Mouse (Mus musculus): Measurements from ENCODE around the gene Kctd17. TPM values are rescaled to one million over a fixed set of nuclear protein-coding genes. Genes with fewer than 3 reads are reported as not detected.

The Kctd17 gene
- total RNA-seq, 2 experiments from 2014 or later, result 107 to 113 TPM

- DNase-seq (ENCODE audit: low spot score in 2 of 2), result no peak
These were observed 51.7 kb downstream of the Kctd17 start for GRCm38 (mm10) chr15:78480111-78480510.

- no peak for DNase-seq (ENCODE audit: low spot score in 2 of 2)
These were observed 52.6 kb downstream of the Kctd17 start for GRCm38 (mm10) chr15:78480991-78481390.

GRCm38 (mm10) chr15:78481448-78482000 lies 53.2 kb downstream of the Kctd17 start:
- DNase-seq (ENCODE audit: low spot score in 2 of 2), result no peak

- no peak for DNase-seq (ENCODE audit: low spot score in 2 of 2)
These were observed 54.2 kb downstream of the Kctd17 start for GRCm38 (mm10) chr15:78482518-78482917.

- DNase-seq (ENCODE audit: low spot score in 2 of 2), result no peak
These were observed 54.9 kb downstream of the Kctd17 start for GRCm38 (mm10) chr15:78483311-78483710.

- no peak for DNase-seq (ENCODE audit: low spot score in 2 of 2)
These were observed 58.2 kb downstream of the Kctd17 start for GRCm38 (mm10) chr15:78486564-78486963.

- DNase-seq (ENCODE audit: low spot score in 2 of 2), result no peak
These were observed 58.7 kb downstream of the Kctd17 start for GRCm38 (mm10) chr15:78487066-78487465.

Other genes with a start within 250 kb of the Kctd17 start
- gene Pvalb, start 222.2 kb upstream of the Kctd17 start, total RNA-seq (2021), result 10 to 100 TPM in 1 of 2 experiments, 1 to 10 TPM in 1; 2.8 to 13.4 TPM
- gene Ncf4, start 183.8 kb upstream of the Kctd17 start, total RNA-seq (2021), result 1 to 10 TPM; 3.6 to 4.9 TPM
- 1 to 10 TPM; 1.7 to 2.1 TPM for gene Csf2rb2, start 122.8 kb upstream of the Kctd17 start, total RNA-seq (2021)
- 10 to 100 TPM; 10.9 to 13.4 TPM for gene Csf2rb, start 102.8 kb upstream of the Kctd17 start, total RNA-seq (2021)
- gene Tex33, start 32.7 kb upstream of the Kctd17 start, total RNA-seq (2021), result not detected
- gene Tst, start 22.7 kb upstream of the Kctd17 start, total RNA-seq (2021), result 100 to 1,000 TPM; 217 to 242 TPM
- gene Mpst, start 22.1 kb upstream of the Kctd17 start, total RNA-seq (2021), result 10 to 100 TPM; 52.8 to 53.8 TPM
- 10 to 100 TPM in 1 of 2 experiments, 1 to 10 TPM in 1; 1.8 to 22.4 TPM for gene Tmprss6, start 40.1 kb downstream of the Kctd17 start, total RNA-seq (2021)
- 1 to 10 TPM in 1 of 2 experiments, under 1 TPM in 1; 0.64 to 1.3 TPM for gene Il2rb, start 66.7 kb downstream of the Kctd17 start, total RNA-seq (2021)
- gene C1qtnf6, start 102.9 kb downstream of the Kctd17 start, total RNA-seq (2021), result 10 to 100 TPM; 81.8 to 93.0 TPM
- 1 to 10 TPM in 1 of 2 experiments, under 1 TPM in 1; 0.79 to 1.3 TPM for gene Sstr3, start 116.1 kb downstream of the Kctd17 start, total RNA-seq (2021)
- gene Rac2, start 144.2 kb downstream of the Kctd17 start, total RNA-seq (2021), result 10 to 100 TPM in 1 of 2 experiments, 1 to 10 TPM in 1; 9.4 to 10.4 TPM
- 1 to 10 TPM; 8.2 to 9.5 TPM for gene Cyth4, start 168.5 kb downstream of the Kctd17 start, total RNA-seq (2021)

Measured in adrenal gland, postnatal 4 days (tissue).